Mouse (Mus musculus) small intestine, adult 2 months (tissue): Measurements from ENCODE around the gene Rps6kc1. TPM values are rescaled to one million over a fixed set of nuclear protein-coding genes. Genes with fewer than 3 reads are reported as not detected.

Experiments
- H3K27ac ChIP-seq: fragments of 200-500 bp; 2 replicates; pipeline ENCODE4 v1.5.1; 2012; ENCODE audit warnings: low read depth, low read length, control low read depth, inconsistent platforms; ENCODE audit not compliant: insufficient read depth
- H3K27me3 ChIP-seq: fragments of 200-500 bp; 2 replicates; pipeline ENCODE4 v1.6.1; 2012; ENCODE audit warnings: mild to moderate bottlenecking, moderate library complexity, low read length, inconsistent platforms; ENCODE audit not compliant: control insufficient read depth, insufficient read depth
- H3K36me3 ChIP-seq: fragments of 200-500 bp; 2 replicates; pipeline ENCODE4 v1.6.1; 2012; ENCODE audit warnings: mild to moderate bottlenecking, low read length, control low read depth, inconsistent platforms; ENCODE audit not compliant: control insufficient read depth, insufficient read depth
- H3K4me1 ChIP-seq: fragments of 200-500 bp; 2 replicates; pipeline ENCODE4 v1.6.1; 2012; ENCODE audit warnings: low read length, inconsistent platforms, mixed read lengths; ENCODE audit not compliant: control insufficient read depth, insufficient read depth, insufficient read length
- H3K4me3 ChIP-seq: fragments of 200-500 bp; 2 replicates; pipeline ENCODE4 v1.5.1; 2012; ENCODE audit warnings: low read depth, mild to moderate bottlenecking, control low read depth, inconsistent platforms, low read length, moderate library complexity
- CTCF ChIP-seq: fragments of 200-500 bp; IDR thresholded peaks from 2 replicates; pipeline ENCODE4 v1.5.1; 2012; ENCODE audit warnings: low read depth, mild to moderate bottlenecking, control low read depth, inconsistent platforms, low read length, moderate library complexity, mixed read lengths; ENCODE audit not compliant: insufficient replicate concordance, insufficient read length; ENCODE audit errors: extremely low read depth
- POLR2A ChIP-seq: fragments of 200-500 bp; IDR thresholded peaks from 2 replicates; pipeline ENCODE4 v1.6.1; 2012; ENCODE audit warnings: low read depth, mild to moderate bottlenecking, control low read depth, inconsistent platforms, low read length, moderate library complexity
- WGBS: fragments of 180-500 bp; shearing (Covaris S2); methylation state at CpG from one replicate; pipeline ENCODE4 v1.1.7; 2018; 5-methylcytosine and 5-hydroxymethylcytosine counted together
- polyA plus RNA-seq: library from polyadenylated mRNA; depleted of rRNA; stranded (reverse); fragments of >200 nt; gene quantifications from 2 replicates; pipeline ENCODE4 v1.2.3, GENCODE M21; 2012

The Rps6kc1 gene
- polyA plus RNA-seq, 1 experiment: 7.1 TPM

GRCm38 (mm10) chr1:190796745-190797482 is 114.7 kb downstream of the Rps6kc1 start:
- WGBS: 50% methylated on average over 7 of the region's 7 CpGs
- no peak overlapping the region for H3K4me3 ChIP-seq
- H3K27me3 ChIP-seq: no peaks in the 10 kb centered on the region
- no peaks in the 10 kb centered on the region; the same call in 1 of the 2 replicates for H3K4me1 ChIP-seq
- TF ChIP-seq POLR2A: no peak
- TF ChIP-seq CTCF: peak; percentile 20; the same call in 1 of the 2 replicates
- H3K27ac ChIP-seq: no peak overlapping the region
- H3K36me3 ChIP-seq: peaks cover 26% of the 10 kb centered on the region

- WGBS: 84% methylated on average over 6 of the region's 6 CpGs
- H3K36me3 ChIP-seq: peaks cover 6% of the 10 kb centered on the region
- H3K27me3 ChIP-seq: no peaks in the 10 kb centered on the region
- H3K4me1 ChIP-seq: no peaks in the 10 kb centered on the region
- TF ChIP-seq POLR2A: no peak
- TF ChIP-seq CTCF: no peak
- no peak overlapping the region for H3K27ac ChIP-seq
- no peak overlapping the region for H3K4me3 ChIP-seq
Measured at GRCm38 (mm10) chr1:190791638-190792037, 119.9 kb downstream of the Rps6kc1 start.

- Histone ChIP-seq H3K36me3 (peaks cover under 1% of the 10 kb centered on the region; the same call in 1 of the 2 replicates), H3K4me1 (no peaks in the 10 kb centered on the region), H3K27me3 (no peaks in the 10 kb centered on the region), H3K27ac (no peak overlapping the region), H3K4me3 (no peak overlapping the region)
- 94% methylated on average over 6 of the region's 6 CpGs for WGBS
- TF ChIP-seq POLR2A (no peak), CTCF (no peak)
Measured at GRCm38 (mm10) chr1:190790720-190791119, 120.8 kb downstream of the Rps6kc1 start.

- Histone ChIP-seq H3K4me3 (no peak overlapping the region), H3K27me3 (no peaks in the 10 kb centered on the region), H3K27ac (no peak overlapping the region), H3K4me1 (no peaks in the 10 kb centered on the region), H3K36me3 (peaks cover 15% of the 10 kb centered on the region)
- TF ChIP-seq CTCF (no peak), POLR2A (no peak)
- WGBS: 82% methylated on average over 6 of the region's 6 CpGs
Measured at GRCm38 (mm10) chr1:190777660-190778059, 133.9 kb downstream of the Rps6kc1 start.

- H3K4me1 ChIP-seq: no peaks in the 10 kb centered on the region
- no peak overlapping the region for H3K27ac ChIP-seq
- H3K4me3 ChIP-seq: no peak overlapping the region
- H3K27me3 ChIP-seq: no peaks in the 10 kb centered on the region
- 53% methylated on average over 9 of the region's 9 CpGs for WGBS
- H3K36me3 ChIP-seq: peaks cover 17% of the 10 kb centered on the region
- TF ChIP-seq POLR2A: no peak
- no peak for TF ChIP-seq CTCF
Measured at GRCm38 (mm10) chr1:190776260-190776659, 135.3 kb downstream of the Rps6kc1 start.

- peaks cover 13% of the 10 kb centered on the region for H3K36me3 ChIP-seq
- 60% methylated on average over 13 of the region's 13 CpGs for WGBS
- TF ChIP-seq CTCF: no peak
- H3K4me3 ChIP-seq: no peak overlapping the region
- no peaks in the 10 kb centered on the region for H3K27me3 ChIP-seq
- no peaks in the 10 kb centered on the region for H3K4me1 ChIP-seq
- H3K27ac ChIP-seq: no peak overlapping the region
Measured at GRCm38 (mm10) chr1:190772088-190772885, 139.3 kb downstream of the Rps6kc1 start.

GRCm38 (mm10) chr1:190769748-190770147 is 141.8 kb downstream of the Rps6kc1 start:
- H3K4me3 ChIP-seq: no peak overlapping the region
- H3K27ac ChIP-seq: no peak overlapping the region
- no peak for TF ChIP-seq POLR2A
- no peak for TF ChIP-seq CTCF
- peaks cover 11% of the 10 kb centered on the region; the same call in 1 of the 2 replicates for H3K36me3 ChIP-seq
- H3K27me3 ChIP-seq: no peaks in the 10 kb centered on the region
- no peaks in the 10 kb centered on the region for H3K4me1 ChIP-seq
- WGBS: 81% methylated on average over 7 of the region's 7 CpGs

- WGBS: 44% methylated on average over 1 of the region's 1 CpGs
- Histone ChIP-seq H3K27me3 (no peaks in the 10 kb centered on the region), H3K4me1 (no peaks in the 10 kb centered on the region), H3K27ac (no peak overlapping the region), H3K36me3 (peaks cover 7% of the 10 kb centered on the region; the same call in 1 of the 2 replicates), H3K4me3 (no peak overlapping the region)
- TF ChIP-seq CTCF (no peak), POLR2A (no peak)
Measured at GRCm38 (mm10) chr1:190768307-190768706, 143.3 kb downstream of the Rps6kc1 start.
